Mouse (Mus musculus): Measurements from ENCODE around the gene Gm11037.

- no peak for TF ChIP-seq CTCF (IDR thresholded peaks at IDR 0.05; ENCODE audit: low read depth, low read length)
- TF ChIP-seq POLR2A (IDR thresholded peaks at IDR 0.05; ENCODE audit: insufficient read depth, low read length): no peak
Measured at GRCm38 (mm10) chr2:131101530-131101929, 31.8 kb upstream of the Gm11037 start.
